Comparison of ENCODE assay signal across 11 mouse cellular contexts in the genomic region with DNA sequence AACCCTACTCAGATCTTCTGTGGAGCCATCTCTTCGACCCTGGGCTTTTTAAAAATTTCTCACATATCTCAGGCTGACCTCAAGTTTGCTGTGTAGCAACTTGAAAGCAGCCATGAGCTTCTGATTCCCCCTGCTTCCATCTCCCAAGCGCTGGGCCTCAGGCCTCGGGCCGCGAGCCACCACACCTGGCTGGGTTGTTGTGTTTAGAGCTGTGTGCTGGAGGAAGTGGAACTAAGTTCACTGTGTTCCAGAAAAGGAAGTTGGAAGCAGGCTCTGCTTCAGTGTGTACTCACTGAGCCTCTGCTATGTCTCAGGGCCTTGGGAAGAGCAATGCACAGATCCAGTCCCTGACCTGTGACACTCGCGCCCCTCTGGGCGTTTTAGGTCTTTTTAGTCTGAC. TPM values are rescaled to one million over a fixed set of nuclear protein-coding genes. Genes with fewer than 3 reads are reported as not detected.
DNase-seq lines count a peak whose midpoint lies in the region; ATAC-seq and TF ChIP-seq lines count a peak whose summit lies in the region.
"Had no signal": no experiment of that assay in that cellular context is flagged by ENCODE, and none has a peak within 500 bp of the region (broad histone marks: within the 10 kb centered on the region; RNA-seq: fewer than 3 reads in every experiment).

No protein-coding gene starts in this region.

- no peaks in the 10 kb centered on the region for H3K27me3 ChIP-seq in heart, embryonic 15.5 days
- H3K27me3 ChIP-seq in G1E (ENCODE audit: insufficient read depth, low read length), result no peaks in the 10 kb centered on the region
- H3K27me3 ChIP-seq: embryonic facial prominence, embryonic 15.5 days; lung, embryonic 15.5 days; midbrain, embryonic 13.5 days had no signal

- peaks cover 24% of the 10 kb centered on the region for H3K36me3 ChIP-seq in heart, embryonic 15.5 days
- peaks cover 52% of the 10 kb centered on the region for H3K36me3 ChIP-seq in G1E (replicated peaks)

- no peak overlapping the region for H3K4me3 ChIP-seq in heart, embryonic 15.5 days
- peak overlapping the region; percentile 36; the same call in 1 of the 2 replicates for H3K4me3 ChIP-seq in G1E (ENCODE audit: low read depth, low read length)
- H3K4me3 ChIP-seq in brown adipose tissue, adult 24 weeks (ENCODE audit: insufficient read depth, low read depth, low read length), result peak overlapping the region; percentile 29
- H3K4me3 ChIP-seq: embryonic facial prominence, embryonic 15.5 days; lung, embryonic 15.5 days; midbrain, embryonic 13.5 days had no signal

- no peak overlapping the region for H3K9ac ChIP-seq in heart, embryonic 15.5 days
- H3K9ac ChIP-seq: embryonic facial prominence, embryonic 15.5 days; lung, embryonic 15.5 days; midbrain, embryonic 13.5 days had no signal

- no peak for TF ChIP-seq CTCF in G1E (IDR thresholded peaks at IDR 0.05; ENCODE audit: low read depth, low read length)

- no peak for ATAC-seq in heart, embryonic 15.5 days (replicated peaks; ENCODE audit: insufficient number of reproducible peaks, insufficient read depth, low FRiP score, low read depth)
- ATAC-seq in G1E (ENCODE audit: extremely low read depth, insufficient number of reproducible peaks, low FRiP score, poor library complexity, severe bottlenecking), result no peak
- peak; percentile 24; the same call in 1 of the 2 replicates for ATAC-seq in megakaryocyte, adult 5-6 weeks (ENCODE audit: poor library complexity, severe bottlenecking)
- ATAC-seq: midbrain, embryonic 13.5 days had no signal

- DNase-seq in heart, postnatal 4 days, result no peak
- DNase-seq in G1E (ENCODE audit: low spot score), result no peak
- no peak for DNase-seq in c-Kit-positive CD71-positive TER-119-positive erythroid progenitor cells, embryonic 14.5 days (ENCODE audit: low spot score)
- no peak for DNase-seq in layer of hippocampus, postnatal 10 days (ENCODE audit: low spot score in 2 of 2)
- DNase-seq: thymus, postnatal 4 days had no signal

- WGBS in heart, embryonic 15.5 days, result 87% methylated on average over 8 of the region's 8 CpGs

- peaks cover 31% of the 10 kb centered on the region for H3K4me1 ChIP-seq in heart, embryonic 15.5 days (replicated peaks)
- H3K4me1 ChIP-seq in G1E (ENCODE audit: insufficient read depth, low read depth, low read length), result peaks cover 39% of the 10 kb centered on the region
- H3K4me1 ChIP-seq in brown adipose tissue, adult 24 weeks (ENCODE audit: control insufficient read depth, insufficient read depth, insufficient read length, low read length), result peaks cover 23% of the 10 kb centered on the region

- no peak overlapping the region for H3K27ac ChIP-seq in heart, embryonic 15.5 days
- peak overlapping the region; percentile 86 for H3K27ac ChIP-seq in brown adipose tissue, adult 24 weeks (replicated peaks; ENCODE audit: low read depth, low read length)
- H3K27ac ChIP-seq: embryonic facial prominence, embryonic 15.5 days; lung, embryonic 15.5 days; midbrain, embryonic 13.5 days had no signal

- H3K9me3 ChIP-seq in heart, embryonic 15.5 days (replicated peaks), result no peaks in the 10 kb centered on the region
- peaks cover 2% of the 10 kb centered on the region for H3K9me3 ChIP-seq in G1E (replicated peaks)
- H3K9me3 ChIP-seq: lung, embryonic 15.5 days; midbrain, embryonic 13.5 days had no signal

- peak overlapping the region; percentile 21; the same call in 1 of the 2 replicates for H3K4me2 ChIP-seq in heart, embryonic 15.5 days
- H3K4me2 ChIP-seq: embryonic facial prominence, embryonic 15.5 days had no signal

RNA-seq across cellular contexts. Expression of a gene that starts 1.9 kb away (rescaled TPM):
- 80.2 and 82.4 TPM in 2 replicates for polyA plus RNA-seq in heart, embryonic 15.5 days (2015; fragmentation: Nextera tagmentation; extraction: Ambion mirVana)
- total RNA-seq in heart, postnatal 4 days (2021), result 10 to 100 TPM; 52.2 to 59.8 TPM
- total RNA-seq in G1E (2014; fragmentation: Nextera tagmentation) (19.1 and 22.2 TPM in 2 replicates), G1E (2017) (38.0 and 39.1 TPM in 2 replicates)
- polyA plus RNA-seq in G1E (2012), result 22.6 and 33.3 TPM in 2 replicates
- 45.1 and 79.9 TPM in 2 replicates for polyA plus RNA-seq in brown adipose tissue, adult 24 weeks (2012; ENCODE audit: insufficient read depth, insufficient read length, missing spikeins)
- 60.7 and 76.8 TPM in 2 replicates for total RNA-seq in megakaryocyte, adult 5-6 weeks (2015)
- 54.9 and 60.4 TPM in 2 replicates for total RNA-seq in megakaryocyte, adult 5-6 weeks (2017)
- 10 to 100 TPM; 33.6 to 36.3 TPM for total RNA-seq in layer of hippocampus, postnatal 10 days (2021)

RNA-seq across cellular contexts. Expression of a gene that starts 15.4 kb away (rescaled TPM):
- 17.6 and 24.8 TPM in 2 replicates for polyA plus RNA-seq in heart, embryonic 15.5 days (2015; fragmentation: Nextera tagmentation; extraction: Ambion mirVana)
- 1 to 10 TPM; 7.6 to 9.8 TPM for total RNA-seq in heart, postnatal 4 days (2021)
- total RNA-seq in G1E (2014; fragmentation: Nextera tagmentation), result 4.3 and 5.0 TPM in 2 replicates
- total RNA-seq in G1E (2017), result 10.9 and 12.4 TPM in 2 replicates
- 19.8 and 23.3 TPM in 2 replicates for polyA plus RNA-seq in G1E (2012)
- polyA plus RNA-seq in brown adipose tissue, adult 24 weeks (2012; ENCODE audit: insufficient read depth, insufficient read length, missing spikeins), result 40.3 and 53.3 TPM in 2 replicates
- total RNA-seq in megakaryocyte, adult 5-6 weeks (2015), result 6.4 and 7.6 TPM in 2 replicates
- total RNA-seq in megakaryocyte, adult 5-6 weeks (2017), result 10.0 and 11.6 TPM in 2 replicates
- total RNA-seq in layer of hippocampus, postnatal 10 days (2021), result 10 to 100 TPM; 34.6 to 36.2 TPM

RNA-seq across cellular contexts. Expression of a gene that starts 24.3 kb away (rescaled TPM):
- polyA plus RNA-seq in heart, embryonic 15.5 days (2015; fragmentation: Nextera tagmentation; extraction: Ambion mirVana), result 59.6 and 79.0 TPM in 2 replicates
- total RNA-seq in heart, postnatal 4 days (2021), result 10 to 100 TPM; 46.3 to 46.9 TPM
- total RNA-seq in G1E (2014; fragmentation: Nextera tagmentation), result 53.9 and 65.8 TPM in 2 replicates
- 28.5 and 34.1 TPM in 2 replicates for total RNA-seq in G1E (2017)
- polyA plus RNA-seq in G1E (2012), result 243 and 284 TPM in 2 replicates
- 29.3 and 29.8 TPM in 2 replicates for polyA plus RNA-seq in brown adipose tissue, adult 24 weeks (2012; ENCODE audit: insufficient read depth, insufficient read length, missing spikeins)
- 49.7 and 51.4 TPM in 2 replicates for total RNA-seq in megakaryocyte, adult 5-6 weeks (2015)
- 21.4 and 25.3 TPM in 2 replicates for total RNA-seq in megakaryocyte, adult 5-6 weeks (2017)
- 100 to 1,000 TPM; 113 to 119 TPM for total RNA-seq in layer of hippocampus, postnatal 10 days (2021)

RNA-seq across cellular contexts. Expression of a gene that starts 27.6 kb away (rescaled TPM):
- polyA plus RNA-seq in heart, embryonic 15.5 days (2015; fragmentation: Nextera tagmentation; extraction: Ambion mirVana), result 38.1 and 61.6 TPM in 2 replicates
- total RNA-seq in heart, postnatal 4 days (2021), result 10 to 100 TPM; 42.4 to 45.9 TPM
- total RNA-seq in G1E (2014; fragmentation: Nextera tagmentation) (32.8 and 66.2 TPM in 2 replicates), G1E (2017) (149 and 150 TPM in 2 replicates)
- polyA plus RNA-seq in G1E (2012), result 13.9 and 16.9 TPM in 2 replicates
- polyA plus RNA-seq in brown adipose tissue, adult 24 weeks (2012; ENCODE audit: insufficient read depth, insufficient read length, missing spikeins), result 106 and 110 TPM in 2 replicates
- total RNA-seq in megakaryocyte, adult 5-6 weeks (2015), result 72.1 and 86.7 TPM in 2 replicates
- total RNA-seq in megakaryocyte, adult 5-6 weeks (2017), result 143 and 189 TPM in 2 replicates
- total RNA-seq in layer of hippocampus, postnatal 10 days (2021), result 10 to 100 TPM; 50.9 to 56.1 TPM

RNA-seq across cellular contexts. Expression of a gene that starts 38.9 kb away (rescaled TPM):
- 34.0 and 57.7 TPM in 2 replicates for polyA plus RNA-seq in heart, embryonic 15.5 days (2015; fragmentation: Nextera tagmentation; extraction: Ambion mirVana)
- total RNA-seq in heart, postnatal 4 days (2021), result 10 to 100 TPM; 17.1 to 18.3 TPM
- total RNA-seq in G1E (2014; fragmentation: Nextera tagmentation) (26.1 and 34.9 TPM in 2 replicates), G1E (2017) (51.0 and 60.9 TPM in 2 replicates)
- 41.0 and 71.7 TPM in 2 replicates for polyA plus RNA-seq in G1E (2012)
- polyA plus RNA-seq in brown adipose tissue, adult 24 weeks (2012; ENCODE audit: insufficient read depth, insufficient read length, missing spikeins), result 20.3 and 31.3 TPM in 2 replicates
- total RNA-seq in megakaryocyte, adult 5-6 weeks (2015), result 14.9 and 18.5 TPM in 2 replicates
- total RNA-seq in megakaryocyte, adult 5-6 weeks (2017), result 20.6 and 26.2 TPM in 2 replicates
- 10 to 100 TPM; 76.2 to 81.0 TPM for total RNA-seq in layer of hippocampus, postnatal 10 days (2021)
